Mouse (Mus musculus): Measurements from ENCODE around the gene Leng9.

DNA sequence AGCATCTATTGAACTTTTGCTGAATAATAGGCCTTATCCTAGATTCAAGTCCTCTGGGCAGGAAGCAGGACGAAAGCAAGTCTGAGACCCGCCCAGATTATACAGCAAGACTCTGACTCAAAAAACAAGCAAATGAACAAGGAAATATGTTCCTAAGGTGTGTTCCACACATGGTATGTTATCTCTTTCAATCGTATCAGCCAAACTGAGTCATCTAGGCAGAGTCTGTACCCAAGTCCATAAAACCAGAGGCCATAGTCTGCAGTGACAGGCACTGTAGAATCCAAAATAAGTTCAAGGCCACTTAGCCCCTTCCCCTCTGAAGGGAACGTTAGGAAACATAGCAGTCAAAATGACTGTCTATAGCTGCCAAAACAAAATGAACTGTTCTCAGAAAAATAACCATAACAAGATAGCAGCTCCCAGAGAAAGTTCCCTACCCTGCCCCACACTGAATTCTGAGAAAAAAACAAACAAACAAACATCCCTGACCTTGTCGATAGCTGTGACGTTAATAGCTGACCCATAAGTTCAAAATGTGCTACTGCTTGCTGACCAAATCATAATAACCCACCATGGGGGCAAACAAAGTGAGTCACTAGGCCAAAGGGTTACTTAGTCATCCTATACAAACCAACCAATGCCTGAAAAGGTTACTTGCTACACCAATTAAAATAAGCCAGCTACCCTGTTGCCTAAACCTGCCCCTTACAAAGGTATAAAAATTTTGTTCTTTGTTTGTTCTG, 20.2 kb upstream of the Leng9 start:
- TF ChIP-seq CTCF (IDR thresholded peaks at IDR 0.05; ENCODE audit: low read depth): no peak
- TF ChIP-seq EP300 (optimal IDR thresholded peaks at IDR 0.05): no peak
